ENCODE assay signal across 19 mouse cellular contexts in the genomic region with DNA sequence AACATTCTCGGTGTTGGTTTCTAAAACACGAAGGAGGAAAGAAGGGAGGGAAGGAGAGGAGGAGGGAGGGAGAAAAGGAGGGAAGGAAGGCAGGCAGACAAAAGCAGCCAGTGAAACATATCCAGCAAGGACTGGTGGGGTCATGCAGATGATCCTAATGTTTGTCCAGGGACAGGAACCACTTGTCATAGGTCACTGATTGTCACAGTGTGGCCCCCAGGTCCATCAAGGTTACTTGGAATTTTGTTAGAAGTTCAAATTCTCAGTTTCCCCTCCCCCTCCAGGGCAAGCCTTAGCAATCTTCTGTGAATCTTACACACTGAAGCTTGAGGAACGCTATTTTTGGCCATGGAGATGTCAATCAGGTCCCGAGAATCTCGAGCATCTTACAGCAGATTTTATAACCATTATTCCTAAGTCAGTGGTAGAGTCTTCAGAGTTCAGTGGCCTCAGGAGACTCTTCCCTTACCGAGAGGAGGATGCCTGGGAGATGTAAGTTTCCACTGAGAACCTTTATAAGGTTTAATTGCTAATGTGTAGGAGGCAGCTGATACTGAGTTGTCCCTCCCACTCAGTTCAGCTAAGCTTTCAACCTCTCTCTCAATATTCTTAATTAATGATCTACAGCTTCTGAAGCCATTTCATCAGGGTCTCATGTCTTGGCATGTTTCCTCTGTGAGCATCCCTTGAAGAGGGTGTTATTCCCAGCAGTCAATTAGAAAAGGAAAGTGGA.
DNase-seq lines count a peak whose midpoint lies in the region; ATAC-seq and TF ChIP-seq lines count a peak whose summit lies in the region.
"Had no signal": no experiment of that assay in that cellular context is flagged by ENCODE, and none has a peak within 500 bp of the region (broad histone marks: within the 10 kb centered on the region; RNA-seq: fewer than 3 reads in every experiment).

No protein-coding gene starts in this region.

- H3K27ac ChIP-seq in kidney, embryonic 14.5 days (ENCODE audit: low read depth, low read length), result no peak overlapping the region
- H3K27ac ChIP-seq in kidney, postnatal 0 days, result no peak overlapping the region
- H3K27ac ChIP-seq in neural tube, embryonic 14.5 days (ENCODE audit: low read depth, low read length), result no peak overlapping the region
- H3K27ac ChIP-seq in neural tube, embryonic 15.5 days (replicated peaks), result no peak overlapping the region
- H3K27ac ChIP-seq: embryonic facial prominence, embryonic 10.5 days; embryonic facial prominence, embryonic 12.5 days; forebrain, embryonic 13.5 days; forebrain, embryonic 15.5 days had no signal

- peak; percentile 57; the same call in 1 of the 2 replicates for ATAC-seq in kidney, embryonic 14.5 days (ENCODE audit: low FRiP score, low TSS enrichment)
- peak; percentile 52 for ATAC-seq in kidney, postnatal 0 days (replicated peaks; ENCODE audit: low FRiP score, low read depth)
- ATAC-seq in neural tube, embryonic 14.5 days (ENCODE audit: low read depth), result 0 out of 2 replicates have a peak, but pooled peaks have one; percentile 35
- no peak for ATAC-seq in neural tube, embryonic 15.5 days (ENCODE audit: low FRiP score)
- ATAC-seq: forebrain, embryonic 13.5 days; forebrain, embryonic 15.5 days had no signal

- no peaks in the 10 kb centered on the region for H3K36me3 ChIP-seq in kidney, embryonic 14.5 days (ENCODE audit: control insufficient read depth, insufficient read depth, low read length)
- no peaks in the 10 kb centered on the region for H3K36me3 ChIP-seq in kidney, postnatal 0 days (ENCODE audit: insufficient read depth, low read length)
- no peaks in the 10 kb centered on the region for H3K36me3 ChIP-seq in neural tube, embryonic 14.5 days (ENCODE audit: control insufficient read depth, insufficient read depth, low read length)
- no peaks in the 10 kb centered on the region for H3K36me3 ChIP-seq in neural tube, embryonic 15.5 days
- H3K36me3 ChIP-seq: embryonic facial prominence, embryonic 10.5 days; embryonic facial prominence, embryonic 12.5 days; forebrain, embryonic 15.5 days had no signal

- no peak for DNase-seq in kidney, postnatal 10 days
- DNase-seq in kidney, postnatal 0 days (ENCODE audit: low spot score), result peak; percentile 36
- no peak for DNase-seq in kidney, adult 18-20 months
- peak; percentile 12 for DNase-seq in telencephalon, adult 2 months (ENCODE audit: low read depth, low spot score)
- no peak for DNase-seq in heart, postnatal 4 days
- DNase-seq: adrenal gland, postnatal 10 days; adrenal gland, postnatal 25 days; cerebellum, adult 11-12 months; cerebellum, adult 2 months; cerebellum, adult 9-10 months; cerebellum, postnatal 10 days; cerebellum, postnatal 25 days had no signal

- H3K27me3 ChIP-seq in kidney, embryonic 14.5 days (ENCODE audit: control insufficient read depth, insufficient read depth, low read length), result no peaks in the 10 kb centered on the region
- H3K27me3 ChIP-seq in kidney, postnatal 0 days (ENCODE audit: insufficient read depth, low read length), result no peaks in the 10 kb centered on the region
- no peaks in the 10 kb centered on the region for H3K27me3 ChIP-seq in neural tube, embryonic 14.5 days (ENCODE audit: control insufficient read depth, insufficient read depth, low read length)
- no peaks in the 10 kb centered on the region for H3K27me3 ChIP-seq in neural tube, embryonic 15.5 days (replicated peaks)
- H3K27me3 ChIP-seq: embryonic facial prominence, embryonic 12.5 days had no signal

- no peak for TF ChIP-seq CTCF in kidney, postnatal 0 days (IDR thresholded peaks at IDR 0.05; ENCODE audit: low read depth)

- no peak overlapping the region for H3K4me3 ChIP-seq in kidney, embryonic 14.5 days (ENCODE audit: low read length)
- no peak overlapping the region for H3K4me3 ChIP-seq in kidney, postnatal 0 days (replicated peaks; ENCODE audit: low read depth, low read length)
- no peak overlapping the region for H3K4me3 ChIP-seq in neural tube, embryonic 14.5 days (ENCODE audit: low read depth, low read length)
- H3K4me3 ChIP-seq in neural tube, embryonic 15.5 days (replicated peaks), result no peak overlapping the region
- H3K4me3 ChIP-seq: embryonic facial prominence, embryonic 10.5 days; embryonic facial prominence, embryonic 12.5 days; forebrain, embryonic 13.5 days; forebrain, embryonic 15.5 days had no signal

- WGBS in kidney, embryonic 14.5 days, result 39% methylated on average over 6 of the region's 6 CpGs
- 33% methylated on average over 6 of the region's 6 CpGs for WGBS in kidney, postnatal 0 days
- WGBS in neural tube, embryonic 14.5 days, result 78% methylated on average over 6 of the region's 6 CpGs
- WGBS in neural tube, embryonic 15.5 days, result 76% methylated on average over 6 of the region's 6 CpGs

- H3K9ac ChIP-seq in kidney, embryonic 14.5 days (ENCODE audit: low read depth, low read length), result no peak overlapping the region
- H3K9ac ChIP-seq in kidney, postnatal 0 days (ENCODE audit: low read depth, low read length), result no peak overlapping the region
- no peak overlapping the region for H3K9ac ChIP-seq in neural tube, embryonic 14.5 days (replicated peaks; ENCODE audit: low read depth, low read length)
- no peak overlapping the region for H3K9ac ChIP-seq in neural tube, embryonic 15.5 days (replicated peaks)
- H3K9ac ChIP-seq: embryonic facial prominence, embryonic 12.5 days; forebrain, embryonic 13.5 days; forebrain, embryonic 15.5 days had no signal

- no peaks in the 10 kb centered on the region for H3K9me3 ChIP-seq in kidney, embryonic 14.5 days (ENCODE audit: control insufficient read depth, low read length)
- no peaks in the 10 kb centered on the region for H3K9me3 ChIP-seq in kidney, postnatal 0 days (replicated peaks; ENCODE audit: low read length)
- no peaks in the 10 kb centered on the region for H3K9me3 ChIP-seq in neural tube, embryonic 14.5 days (ENCODE audit: control insufficient read depth, low read length)
- H3K9me3 ChIP-seq in neural tube, embryonic 15.5 days (replicated peaks), result no peaks in the 10 kb centered on the region
- H3K9me3 ChIP-seq: embryonic facial prominence, embryonic 10.5 days; embryonic facial prominence, embryonic 12.5 days; forebrain, embryonic 13.5 days; forebrain, embryonic 15.5 days had no signal

- H3K4me2 ChIP-seq in kidney, embryonic 14.5 days (replicated peaks; ENCODE audit: low read depth, low read length), result no peak overlapping the region
- H3K4me2 ChIP-seq in kidney, postnatal 0 days (ENCODE audit: low read length), result no peak overlapping the region
- no peak overlapping the region for H3K4me2 ChIP-seq in neural tube, embryonic 14.5 days (ENCODE audit: low read depth, low read length)
- H3K4me2 ChIP-seq in neural tube, embryonic 15.5 days, result no peak overlapping the region
- H3K4me2 ChIP-seq: embryonic facial prominence, embryonic 12.5 days; forebrain, embryonic 13.5 days; forebrain, embryonic 15.5 days had no signal

- peaks cover 9% of the 10 kb centered on the region; the same call in 1 of the 2 replicates for H3K4me1 ChIP-seq in kidney, embryonic 14.5 days (ENCODE audit: control insufficient read depth, insufficient read depth, low read length)
- no peaks in the 10 kb centered on the region for H3K4me1 ChIP-seq in kidney, postnatal 0 days (replicated peaks; ENCODE audit: insufficient read depth, low read length)
- peaks cover 4% of the 10 kb centered on the region; the same call in 1 of the 2 replicates for H3K4me1 ChIP-seq in neural tube, embryonic 14.5 days (ENCODE audit: control insufficient read depth, insufficient read depth, low read length)
- peaks cover 4% of the 10 kb centered on the region; the same call in 1 of the 2 replicates for H3K4me1 ChIP-seq in neural tube, embryonic 15.5 days

Comparison
In these comparisons a context has a peak if more than half of its experiments do, and no peak if none do; other contexts are left out.
1. DNase-seq: peak in kidney, postnatal 0 days (single experiment) and telencephalon, adult 2 months (single experiment); none in kidney, postnatal 10 days (single experiment), kidney, adult 18-20 months (single experiment) and heart, postnatal 4 days (single experiment).